Mouse (Mus musculus): Measurements from ENCODE around the gene Nexn.
"Not testable (repeated sequence)": the region's sequence is repeated elsewhere in the genome, so short reads cannot be mapped to it uniquely, and the experiment has no call there.

Gene Nexn

GRCm38 (mm10) chr3:152197246-152197645, 68.9 kb downstream of the Nexn start:
- DNase-seq (ENCODE audit: low spot score) = not testable (repeated sequence)

- DNase-seq (ENCODE audit: low spot score) = peak; percentile 96
Measured at GRCm38 (mm10) chr3:152193635-152194097, 72.5 kb downstream of the Nexn start.

GRCm38 (mm10) chr3:152193177-152193576, 73.0 kb downstream of the Nexn start:
- DNase-seq (ENCODE audit: low spot score) = no peak

DNA sequence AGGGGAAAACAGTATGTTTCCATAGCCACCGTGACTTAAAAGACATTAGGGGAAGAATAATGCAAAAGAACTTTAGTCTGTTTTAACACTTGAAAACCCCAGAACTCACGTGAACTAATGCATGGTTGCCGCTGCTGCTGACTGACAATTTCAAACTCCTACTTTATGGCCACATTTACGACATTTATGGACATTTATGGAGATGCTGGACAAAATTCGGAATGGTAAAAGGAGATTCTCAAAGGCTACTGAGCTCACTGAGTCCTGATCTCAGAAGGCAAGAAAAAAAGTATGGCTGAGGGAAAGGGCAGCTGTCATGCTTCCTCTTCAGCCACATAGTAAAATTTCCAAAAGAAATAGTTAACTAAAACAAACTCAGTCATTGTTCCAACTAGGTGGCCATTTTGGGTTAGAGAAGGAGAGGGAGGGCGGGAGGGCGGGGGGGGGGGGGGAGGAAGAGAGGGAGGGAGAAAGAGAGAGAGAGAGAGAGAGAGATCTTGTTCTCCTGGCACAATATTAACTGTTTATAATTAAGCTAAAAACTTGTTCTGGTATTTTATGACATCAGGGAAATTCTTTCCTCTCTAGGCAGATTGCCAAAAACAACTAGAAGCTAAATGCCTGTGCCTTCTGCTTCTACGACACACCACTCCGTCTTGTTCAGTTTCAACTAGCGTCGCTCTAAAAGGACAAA, 73.8 kb downstream of the Nexn start:
- peak; percentile 27 for DNase-seq (ENCODE audit: low spot score)

DNA sequence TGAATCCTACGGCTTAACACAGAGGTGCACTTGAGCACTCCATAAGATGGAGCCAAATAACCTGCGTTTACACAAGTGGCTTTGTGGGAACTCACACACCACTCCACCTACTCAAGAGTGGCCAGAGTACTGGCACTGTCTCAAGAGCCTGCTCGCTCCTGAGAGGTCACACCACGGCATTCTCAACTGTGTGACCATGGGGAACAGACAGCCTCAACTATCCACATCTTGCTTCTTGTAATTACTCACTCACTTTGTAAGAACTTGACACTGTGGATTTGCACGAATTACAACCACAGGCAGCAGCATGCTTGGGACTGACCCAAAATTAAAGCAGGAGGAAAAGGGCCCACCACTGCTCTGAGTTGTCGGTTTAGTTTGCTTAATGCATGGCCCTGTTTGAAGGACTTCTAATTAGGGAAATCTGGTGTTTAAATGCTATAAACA, 74.3 kb downstream of the Nexn start:
- peak; percentile 58 for DNase-seq (ENCODE audit: low spot score)

- DNase-seq (ENCODE audit: low spot score) = no peak
Measured at GRCm38 (mm10) chr3:152190679-152191477, 75.3 kb downstream of the Nexn start.

DNA sequence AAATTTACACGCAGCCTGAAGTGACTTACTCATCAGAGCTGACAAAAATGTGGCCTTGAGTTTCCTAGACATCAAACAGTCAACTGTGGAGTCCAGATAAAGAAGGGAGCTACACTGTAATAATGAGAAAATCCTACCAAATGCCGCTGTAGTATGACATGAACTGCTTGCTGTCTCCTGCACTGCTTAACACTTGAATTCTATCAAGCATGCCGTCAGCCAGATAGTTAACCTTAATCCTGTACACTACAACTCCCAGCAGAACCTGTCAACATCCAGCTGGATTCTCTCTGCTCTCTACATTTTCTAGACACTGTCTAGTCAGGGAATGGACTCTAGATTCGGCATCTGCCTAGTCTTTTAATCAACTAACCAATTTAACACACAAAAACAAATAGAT, 76.8 kb downstream of the Nexn start:
- DNase-seq (ENCODE audit: low spot score) = no peak

Measured in embryo, embryonic 10.5 days (tissue).